ENCODE assay signal across 8 mouse cellular contexts in the genomic region with DNA sequence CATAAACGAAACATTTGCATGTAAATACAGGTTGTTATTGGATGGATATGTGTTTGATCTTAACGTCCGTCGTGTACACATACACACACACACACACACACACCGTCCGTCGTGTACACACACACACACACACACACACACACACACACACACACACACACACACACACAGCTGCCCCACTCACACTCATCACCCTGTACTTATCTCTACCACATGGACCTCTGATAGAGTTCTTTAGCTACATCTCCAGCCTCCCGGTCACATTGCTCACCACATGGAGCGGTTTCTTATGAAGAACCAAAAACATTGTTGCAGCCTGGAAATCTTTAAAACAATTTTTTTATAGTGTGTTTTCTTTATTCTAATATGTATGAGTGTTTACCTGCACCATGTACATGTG. TPM values are rescaled to one million over a fixed set of nuclear protein-coding genes. Genes with fewer than 3 reads are reported as not detected.
DNase-seq lines count a peak whose midpoint lies in the region; ATAC-seq lines count a peak whose summit lies in the region.

No protein-coding gene starts in this region.

- no peaks in the 10 kb centered on the region for H3K36me3 ChIP-seq in neural tube, embryonic 11.5 days (ENCODE audit: control insufficient read depth, insufficient read depth, low read length)
- H3K36me3 ChIP-seq in forebrain, embryonic 13.5 days (ENCODE audit: poor library complexity, severe bottlenecking) = no peaks in the 10 kb centered on the region
- peaks cover 3% of the 10 kb centered on the region; the same call in 1 of the 2 replicates for H3K36me3 ChIP-seq in liver, embryonic 11.5 days (ENCODE audit: control insufficient read depth, insufficient read depth, low read length)
- H3K36me3 ChIP-seq in stomach, embryonic 14.5 days (ENCODE audit: control insufficient read depth, insufficient read depth, low read length) = no peaks in the 10 kb centered on the region; the same call in 1 of the 2 replicates

- no peaks in the 10 kb centered on the region for H3K9me3 ChIP-seq in neural tube, embryonic 11.5 days (ENCODE audit: control insufficient read depth, low read length)
- no peaks in the 10 kb centered on the region for H3K9me3 ChIP-seq in forebrain, embryonic 13.5 days (replicated peaks)
- no peaks in the 10 kb centered on the region for H3K9me3 ChIP-seq in liver, embryonic 11.5 days (ENCODE audit: control insufficient read depth, low read length)
- no peaks in the 10 kb centered on the region for H3K9me3 ChIP-seq in stomach, embryonic 14.5 days (ENCODE audit: control insufficient read depth, low read depth, low read length)

- H3K4me2 ChIP-seq in neural tube, embryonic 11.5 days (ENCODE audit: low read depth) = peak overlapping the region; percentile 42
- H3K4me2 ChIP-seq in forebrain, embryonic 13.5 days = peak overlapping the region; percentile 58
- H3K4me2 ChIP-seq in liver, embryonic 11.5 days = peak overlapping the region; percentile 50
- H3K4me2 ChIP-seq in stomach, embryonic 14.5 days (replicated peaks; ENCODE audit: low read depth, low read length) = peak overlapping the region; percentile 53

- no peak overlapping the region for H3K27ac ChIP-seq in neural tube, embryonic 11.5 days (ENCODE audit: low read depth, low read length)
- H3K27ac ChIP-seq in forebrain, embryonic 13.5 days = peak overlapping the region; percentile 69; the same call in 1 of the 2 replicates
- H3K27ac ChIP-seq in liver, embryonic 11.5 days (ENCODE audit: low read depth, low read length) = peak overlapping the region; percentile 70; the same call in 1 of the 2 replicates
- H3K27ac ChIP-seq in stomach, embryonic 14.5 days (ENCODE audit: low read length) = no peak overlapping the region

- 41% methylated on average over 9 of the region's 9 CpGs for WGBS in neural tube, embryonic 11.5 days
- WGBS in forebrain, embryonic 13.5 days = 32% methylated on average over 9 of the region's 9 CpGs
- WGBS in liver, embryonic 11.5 days = 24% methylated on average over 9 of the region's 9 CpGs
- WGBS in stomach, embryonic 14.5 days = 32% methylated on average over 9 of the region's 9 CpGs

- no peak for DNase-seq in neural tube, embryonic 11.5 days (ENCODE audit: low spot score)
- no peak for DNase-seq in neural tube, embryonic 10.5 days (ENCODE audit: extremely low spot score, low spot score)
- DNase-seq in liver, embryonic 11.5 days (ENCODE audit: low spot score) = no peak
- no peak for DNase-seq in cerebellum, adult 8-10 months
- DNase-seq in kidney, adult 18-20 months = no peak
- no peak for DNase-seq in spleen, adult 18-20 months

- peak overlapping the region; percentile 71 for H3K9ac ChIP-seq in neural tube, embryonic 11.5 days (ENCODE audit: low read length)
- H3K9ac ChIP-seq in forebrain, embryonic 13.5 days = no peak overlapping the region; the same call in 1 of the 2 replicates
- peak overlapping the region; percentile 76 for H3K9ac ChIP-seq in liver, embryonic 11.5 days (ENCODE audit: low read depth, low read length)
- H3K9ac ChIP-seq in stomach, embryonic 14.5 days (replicated peaks; ENCODE audit: low read depth, low read length) = no peak overlapping the region

- H3K27me3 ChIP-seq in neural tube, embryonic 11.5 days (ENCODE audit: control insufficient read depth, insufficient read depth, low read length) = no peaks in the 10 kb centered on the region
- no peaks in the 10 kb centered on the region for H3K27me3 ChIP-seq in forebrain, embryonic 13.5 days
- peaks cover 5% of the 10 kb centered on the region; the same call in 1 of the 2 replicates for H3K27me3 ChIP-seq in liver, embryonic 11.5 days (replicated peaks; ENCODE audit: control insufficient read depth, insufficient read depth, low read length)
- H3K27me3 ChIP-seq in stomach, embryonic 14.5 days (ENCODE audit: control insufficient read depth, insufficient read depth, low read length) = no peaks in the 10 kb centered on the region

- H3K4me1 ChIP-seq in neural tube, embryonic 11.5 days (ENCODE audit: control insufficient read depth, insufficient read depth, low read length) = peaks cover 23% of the 10 kb centered on the region
- H3K4me1 ChIP-seq in forebrain, embryonic 13.5 days = peaks cover 59% of the 10 kb centered on the region
- H3K4me1 ChIP-seq in liver, embryonic 11.5 days (replicated peaks; ENCODE audit: control insufficient read depth, insufficient read depth, low read length) = peaks cover 32% of the 10 kb centered on the region
- H3K4me1 ChIP-seq in stomach, embryonic 14.5 days (ENCODE audit: control insufficient read depth, insufficient read depth, low read length) = peaks cover 26% of the 10 kb centered on the region

- H3K4me3 ChIP-seq in neural tube, embryonic 11.5 days (ENCODE audit: low read depth, low read length) = peak overlapping the region; percentile 44; the same call in 1 of the 2 replicates
- H3K4me3 ChIP-seq in forebrain, embryonic 13.5 days = peak overlapping the region; percentile 67
- peak overlapping the region; percentile 77 for H3K4me3 ChIP-seq in liver, embryonic 11.5 days (ENCODE audit: low read depth, low read length)
- H3K4me3 ChIP-seq in stomach, embryonic 14.5 days (ENCODE audit: low read depth, low read length) = peak overlapping the region; percentile 69

- 0 out of 2 replicates have a peak, but pooled peaks have one; percentile 16 for ATAC-seq in neural tube, embryonic 11.5 days (ENCODE audit: insufficient read depth, low FRiP score, low TSS enrichment)
- peak; percentile 28 for ATAC-seq in forebrain, embryonic 13.5 days
- peak; percentile 48 for ATAC-seq in liver, embryonic 11.5 days (replicated peaks; ENCODE audit: low FRiP score)
- no peak for ATAC-seq in stomach, embryonic 14.5 days (ENCODE audit: insufficient number of reproducible peaks, insufficient read depth, low FRiP score, low read depth)

RNA-seq across cellular contexts. Expression of a gene that starts 0.5 kb away (rescaled TPM):
- polyA plus RNA-seq in neural tube, embryonic 11.5 days (2014; fragmentation: Nextera tagmentation; extraction: Ambion mirVana) = 345 and 346 TPM in 2 replicates
- polyA plus RNA-seq in forebrain, embryonic 13.5 days (2015; fragmentation: Nextera tagmentation; extraction: Ambion mirVana) = 310 and 318 TPM in 2 replicates
- 386 and 413 TPM in 2 replicates for polyA plus RNA-seq in liver, embryonic 11.5 days (2014; fragmentation: Nextera tagmentation; extraction: Ambion mirVana)
- polyA plus RNA-seq in stomach, embryonic 14.5 days (2014; fragmentation: Nextera tagmentation; extraction: Ambion mirVana) = 296 and 362 TPM in 2 replicates

RNA-seq across cellular contexts. Expression of a gene that starts 33.4 kb away (rescaled TPM):
- polyA plus RNA-seq in neural tube, embryonic 11.5 days (2014; fragmentation: Nextera tagmentation; extraction: Ambion mirVana) = 0.25 and 0.26 TPM in 2 replicates
- polyA plus RNA-seq in forebrain, embryonic 13.5 days (2015; fragmentation: Nextera tagmentation; extraction: Ambion mirVana) = 0.21 and 0.35 TPM in 2 replicates
- polyA plus RNA-seq in liver, embryonic 11.5 days (2014; fragmentation: Nextera tagmentation; extraction: Ambion mirVana) = 0.11 TPM in 1 of 2 replicates, not detected in the other
- polyA plus RNA-seq in stomach, embryonic 14.5 days (2014; fragmentation: Nextera tagmentation; extraction: Ambion mirVana) = 0.13 TPM in 1 of 2 replicates, not detected in the other

Comparison
In these comparisons a context has a peak if more than half of its experiments do, and no peak if none do; other contexts are left out.
1. H3K27ac ChIP-seq: peak in forebrain, embryonic 13.5 days (single experiment) and liver, embryonic 11.5 days (single experiment); none in neural tube, embryonic 11.5 days (single experiment) and stomach, embryonic 14.5 days (single experiment).
2. H3K9ac ChIP-seq: peak in neural tube, embryonic 11.5 days (single experiment) and liver, embryonic 11.5 days (single experiment); none in forebrain, embryonic 13.5 days (single experiment) and stomach, embryonic 14.5 days (single experiment).
3. Peak in every context shown above with its lines, with median percentiles within 50 percentile points of each other: H3K4me2 ChIP-seq and H3K4me3 ChIP-seq.